Mouse (Mus musculus) lung, adult 2 months (tissue): Measurements from ENCODE around the gene Myh4. TPM values are rescaled to one million over a fixed set of nuclear protein-coding genes. Genes with fewer than 3 reads are reported as not detected.

Experiments used
- DNase-seq: peaks from one replicate; pipeline ENCODE4 v3.0.0; 2022
- H3K4me1 ChIP-seq: fragments of 200-500 bp; 2 replicates; pipeline ENCODE4 v1.6.1; 2011; ENCODE audit warnings: low read length; ENCODE audit not compliant: control insufficient read depth, insufficient read depth
- H3K4me3 ChIP-seq: fragments of 200-500 bp; replicated peaks from 2 replicates; pipeline ENCODE3; 2011; ENCODE audit warnings: low read depth, mild to moderate bottlenecking, control low read depth, low read length; ENCODE audit errors: extremely low read depth
- CTCF ChIP-seq: fragments of 200-500 bp; IDR thresholded peaks from 2 replicates; pipeline ENCODE4 v1.5.1; 2011; ENCODE audit warnings: mild to moderate bottlenecking, low read length, control low read depth; ENCODE audit not compliant: insufficient read depth
- POLR2A ChIP-seq: fragments of 200-500 bp; IDR thresholded peaks from 2 replicates; pipeline ENCODE4 v1.6.1; 2011; ENCODE audit warnings: low read depth, mild to moderate bottlenecking, control low read depth, low read length, borderline replicate concordance; ENCODE audit errors: extremely low read depth
- WGBS: fragments of 180-500 bp; shearing (Covaris S2); methylation state at CpG from one replicate; pipeline ENCODE4 v1.1.7; 2018; 5-methylcytosine and 5-hydroxymethylcytosine counted together
- polyA plus RNA-seq: library from polyadenylated mRNA; depleted of rRNA; stranded (reverse); fragments of >200 nt; gene quantifications from 2 replicates; pipeline ENCODE4 v1.2.3, GENCODE M21; 2012; rRNA removed

Gene Myh4
- polyA plus RNA-seq, 1 experiment: 1.8 TPM

- no peaks in the 10 kb centered on the region; the same call in 1 of the 2 replicates for H3K4me1 ChIP-seq
- DNase-seq: peak; percentile 19
- 59% methylated on average over 2 of the region's 2 CpGs for WGBS
- TF ChIP-seq POLR2A (no peak), CTCF (no peak)
- no peak overlapping the region for H3K4me3 ChIP-seq
Measured at GRCm38 (mm10) chr11:67229946-67230345, 7.9 kb upstream of the Myh4 start.

- peak; percentile 9 for DNase-seq
- 59% methylated on average over 5 of the region's 5 CpGs for WGBS
- Histone ChIP-seq H3K4me3 (no peak overlapping the region), H3K4me1 (no peaks in the 10 kb centered on the region)
- TF ChIP-seq POLR2A (no peak), CTCF (no peak)
Measured at GRCm38 (mm10) chr11:67235639-67236358, 2.0 kb upstream of the Myh4 start.

- Histone ChIP-seq H3K4me3 (no peak overlapping the region), H3K4me1 (no peaks in the 10 kb centered on the region)
- WGBS: 83% methylated on average over 9 of the region's 9 CpGs
- DNase-seq: no peak
- TF ChIP-seq CTCF (no peak), POLR2A (no peak)
Measured at GRCm38 (mm10) chr11:67236799-67237198, 1.0 kb upstream of the Myh4 start.

- no peak for DNase-seq
- WGBS: 73% methylated on average over 6 of the region's 6 CpGs
- TF ChIP-seq POLR2A (no peak), CTCF (no peak)
- Histone ChIP-seq H3K4me1 (no peaks in the 10 kb centered on the region), H3K4me3 (no peak overlapping the region)
Measured at GRCm38 (mm10) chr11:67241051-67241450, 3.2 kb downstream of the Myh4 start.

- Histone ChIP-seq H3K4me1 (no peaks in the 10 kb centered on the region), H3K4me3 (no peak overlapping the region)
- WGBS: 88% methylated on average over 4 of the region's 4 CpGs
- DNase-seq: no peak
- no peak for TF ChIP-seq POLR2A
- no peak for TF ChIP-seq CTCF
Measured at GRCm38 (mm10) chr11:67253691-67254090, 15.9 kb downstream of the Myh4 start.

- DNase-seq: no peak
- TF ChIP-seq POLR2A (no peak), CTCF (no peak)
- no peak overlapping the region for H3K4me3 ChIP-seq
- H3K4me1 ChIP-seq: no peaks in the 10 kb centered on the region
- 75% methylated on average over 7 of the region's 7 CpGs for WGBS
Measured at GRCm38 (mm10) chr11:67257048-67257447, 19.2 kb downstream of the Myh4 start.

- 75% methylated on average over 6 of the region's 6 CpGs for WGBS
Measured at GRCm38 (mm10) chr11:67260956-67261355, 23.1 kb downstream of the Myh4 start.

GRCm38 (mm10) chr11:67276601-67277174, 38.9 kb downstream of the Myh4 start, which contains the start of gene Myh8:
TSS of gene Myh8 (plus strand) at chr11:67277124.
- TF ChIP-seq POLR2A (no peak), CTCF (no peak)
- DNase-seq: no peak
- no peak within 1 kb of the TSS for H3K4me3 ChIP-seq
- 60% methylated on average over 10 of the region's 10 CpGs for WGBS
- no peaks in the 10 kb centered on the region for H3K4me1 ChIP-seq

More at GRCm38 (mm10) chr11:67260956-67261355, 23.1 kb downstream of the Myh4 start:
- Histone ChIP-seq H3K4me3 (no peak overlapping the region), H3K4me1 (no peaks in the 10 kb centered on the region)
- no peak for DNase-seq
- TF ChIP-seq CTCF: no peak
- no peak for TF ChIP-seq POLR2A

GRCm38 (mm10) chr11:67293440-67293839, 55.6 kb downstream of the Myh4 start:
- Histone ChIP-seq H3K4me1 (no peaks in the 10 kb centered on the region), H3K4me3 (no peak overlapping the region)
- WGBS: 78% methylated on average over 1 of the region's 1 CpGs
- DNase-seq: no peak
- TF ChIP-seq CTCF (no peak), POLR2A (no peak)

Other genes starting within 250 kb of the Myh4 start
- gene Tmem220, start 212.9 kb upstream of the Myh4 start, polyA plus RNA-seq: 3.1 and 5.8 TPM in 2 replicates
- 10.2 and 16.6 TPM in 2 replicates for gene Adprm, start 185.4 kb upstream of the Myh4 start, polyA plus RNA-seq
- gene Sco1, start 185.4 kb upstream of the Myh4 start, polyA plus RNA-seq: 2.8 and 3.5 TPM in 2 replicates
- gene Myh3, start 159.7 kb upstream of the Myh4 start, polyA plus RNA-seq: 0.08 TPM in 1 of 2 replicates, not detected in the other
- gene Myh2, start 67.0 kb upstream of the Myh4 start, polyA plus RNA-seq: 1.2 TPM in 1 of 2 replicates, not detected in the other
- gene Myh1, start 38.0 kb upstream of the Myh4 start, polyA plus RNA-seq: 0.02 and 51.3 TPM in 2 replicates
- gene Myh8, start 39.1 kb downstream of the Myh4 start, polyA plus RNA-seq: 41.6 TPM in 1 of 2 replicates, not detected in the other
- gene Myh13, start 83.6 kb downstream of the Myh4 start, polyA plus RNA-seq: 0.46 and 0.69 TPM in 2 replicates
- 11.9 and 14.3 TPM in 2 replicates for gene Gas7, start 217.4 kb downstream of the Myh4 start, polyA plus RNA-seq